Mouse (Mus musculus) spleen, postnatal 36 days (tissue): Measurements from ENCODE around the gene Ffar3.
A peak's percentile ranks its signal among the peaks of the same experiment; 100 is the strongest.

Experiments used
- DNase-seq, 2 experiments: peaks; one replicate each; pipeline ENCODE4 v3.0.0; 2022; ENCODE audit warnings: low spot score in 2 of 2, mixed read lengths in 1 of 2

The Ffar3 gene

GRCm38 (mm10) chr7:30856078-30856477, at the start of gene Ffar3:
Gene Ffar3, minus strand, starts transcription at chr7:30856178.
- no peak for DNase-seq

GRCm38 (mm10) chr7:30904042-30904441, 48.1 kb upstream of the Ffar3 start:
- DNase-seq = peak; percentile 48 to 57

DNA sequence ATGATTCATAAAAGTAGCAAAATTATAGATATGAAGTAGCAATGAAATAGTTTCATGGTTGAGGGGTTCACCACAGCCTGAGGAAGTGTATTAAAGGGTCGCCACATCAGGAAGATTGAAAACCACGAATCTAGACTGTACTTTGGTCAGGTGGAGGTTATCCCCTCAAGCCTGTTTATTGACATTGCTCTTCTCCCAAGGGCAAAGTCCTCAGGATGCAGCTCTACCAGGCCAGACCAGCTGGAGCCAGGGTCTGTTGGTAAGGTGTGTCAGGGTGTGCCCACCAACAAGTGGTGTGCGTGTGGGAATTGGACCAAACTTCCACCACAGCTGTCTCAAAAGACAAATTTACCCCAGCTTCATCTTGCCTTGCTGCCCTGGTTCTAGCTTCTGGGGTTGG, 39.2 kb upstream of the Ffar3 start:
- no peak for DNase-seq

DNA sequence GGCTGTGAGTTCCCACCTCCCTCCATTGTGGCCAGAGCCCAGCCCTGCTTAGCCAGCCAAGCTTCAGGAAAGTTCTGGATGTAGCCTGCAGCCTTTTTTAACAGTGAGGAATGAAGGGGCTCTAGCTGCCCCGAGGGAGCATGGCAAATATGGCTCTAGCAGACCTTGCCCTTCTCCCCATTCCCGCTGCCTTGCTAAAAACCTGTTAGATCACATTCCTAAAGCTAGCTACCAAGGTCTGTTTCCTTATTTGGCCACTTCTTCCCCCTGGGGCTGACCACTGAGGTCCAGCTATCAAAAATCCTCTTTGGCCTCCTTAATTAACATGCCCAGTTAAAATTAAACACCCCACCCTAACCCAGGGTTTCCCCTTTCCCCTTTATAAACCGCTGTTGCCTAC, 36.5 kb upstream of the Ffar3 start:
- DNase-seq = no peak

DNA sequence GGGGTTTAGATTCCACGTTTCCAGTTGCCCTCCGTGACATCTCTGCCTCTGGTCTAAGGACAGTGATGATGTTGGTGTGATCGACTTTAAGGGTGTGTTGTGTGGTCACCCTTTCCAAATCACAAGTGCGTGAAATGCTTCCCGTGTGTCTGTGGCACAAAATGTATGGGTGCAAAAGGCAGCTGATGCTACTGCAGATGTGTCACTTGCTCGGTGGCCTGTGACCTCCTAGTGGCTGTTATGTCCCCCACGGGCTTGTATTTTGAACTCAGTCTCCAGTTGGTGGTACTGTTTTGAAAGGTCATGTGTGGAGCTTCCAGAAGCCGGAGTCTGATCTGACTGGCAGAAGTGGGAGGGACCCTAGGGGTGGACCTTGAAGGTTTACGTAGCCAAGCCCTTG, 35.8 kb upstream of the Ffar3 start:
- DNase-seq = peak; percentile 41 to 43

DNA sequence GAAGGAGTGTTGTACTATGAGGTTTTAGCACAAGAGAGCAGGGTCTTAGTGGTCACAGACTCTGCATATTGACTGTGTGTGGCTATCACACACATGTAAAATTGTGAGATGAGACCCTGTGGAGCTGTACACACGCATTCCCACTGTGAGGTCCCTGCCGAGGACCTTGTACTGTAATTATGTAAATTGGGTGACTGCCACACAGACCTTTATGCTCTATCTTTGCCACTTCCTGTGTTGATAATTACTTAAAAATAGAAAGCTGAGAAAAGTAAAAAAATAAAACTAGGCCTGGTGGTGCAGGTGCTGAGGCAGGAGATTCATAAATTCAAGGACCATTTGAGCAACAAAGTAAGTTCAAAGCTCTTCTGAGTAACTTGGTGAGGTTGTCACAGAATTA, 34.7 kb upstream of the Ffar3 start:
- peak; percentile 48 to 58 for DNase-seq

GRCm38 (mm10) chr7:30888786-30889185, 32.8 kb upstream of the Ffar3 start:
- peak; percentile 51 to 65 for DNase-seq

GRCm38 (mm10) chr7:30887568-30888188, 31.7 kb upstream of the Ffar3 start:
- DNase-seq = peak; percentile 92

DNA sequence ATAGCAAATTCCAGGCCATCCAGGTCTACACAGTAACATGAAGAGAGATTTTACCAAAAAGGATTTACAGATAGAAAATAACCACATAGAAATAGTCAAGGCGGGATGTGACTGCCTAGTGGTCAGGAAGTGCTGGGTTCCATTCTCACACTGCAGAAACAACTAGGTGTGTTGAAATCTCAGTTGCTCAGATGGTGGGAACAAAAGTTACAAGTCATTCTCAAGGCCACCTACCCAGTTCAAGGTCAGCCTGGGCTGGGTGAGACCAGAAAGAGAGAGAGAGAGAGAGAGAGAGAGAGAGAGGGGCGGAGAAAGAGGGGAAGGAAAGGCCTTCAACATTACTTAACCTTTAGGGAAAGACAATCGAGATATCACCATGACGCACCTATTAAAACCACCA, 30.9 kb upstream of the Ffar3 start:
- no peak for DNase-seq

GRCm38 (mm10) chr7:30884047-30884446, 28.1 kb upstream of the Ffar3 start:
- no peak for DNase-seq

GRCm38 (mm10) chr7:30881367-30881766, 25.4 kb upstream of the Ffar3 start:
- DNase-seq = peak in 1 of 2 experiments; percentile 27

DNA sequence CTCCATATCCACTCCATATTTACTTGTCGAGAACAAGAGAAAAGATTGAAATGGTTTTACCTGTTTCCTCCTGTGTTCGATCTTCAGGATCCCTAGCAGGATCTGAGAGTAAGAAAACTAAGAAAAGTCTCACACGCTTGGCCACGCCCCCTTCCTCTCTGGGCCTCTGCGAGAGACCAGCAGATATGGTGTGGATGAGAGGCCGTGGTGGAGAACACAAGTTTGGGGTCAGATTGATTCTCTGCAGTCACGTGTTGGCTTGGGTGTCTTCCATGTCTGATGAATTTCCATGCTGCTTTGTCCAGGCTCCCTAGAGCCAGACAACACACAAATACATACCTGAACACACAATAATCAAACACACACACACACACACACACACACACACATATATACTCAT, 24.2 kb upstream of the Ffar3 start, which contains the start of gene Cd22:
Gene Cd22 (minus strand): TSS at position 167 of the 400 bp plus-strand sequence.
- peak; percentile 82 to 89 for DNase-seq

DNA sequence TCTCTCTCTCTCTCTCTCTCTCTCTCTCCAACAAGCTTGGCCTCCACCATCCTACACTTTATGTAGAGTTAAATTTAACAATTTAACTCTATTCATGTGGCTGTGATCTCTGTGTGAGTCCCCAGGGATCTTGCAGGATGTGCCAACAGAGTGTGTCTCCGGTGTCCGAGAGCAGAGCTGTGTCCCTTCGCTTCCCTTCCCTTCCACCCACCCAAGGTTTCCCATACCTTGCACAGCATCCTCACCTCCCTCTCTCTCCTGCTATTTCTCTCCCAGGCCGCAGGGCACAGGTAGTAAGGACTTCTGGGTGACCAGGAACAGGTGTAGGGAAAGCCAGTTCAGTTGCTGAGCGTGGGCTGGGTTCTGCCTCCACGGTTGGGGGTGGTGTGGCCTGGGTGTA, 23.0 kb upstream of the Ffar3 start:
- DNase-seq = peak; percentile 77

DNA sequence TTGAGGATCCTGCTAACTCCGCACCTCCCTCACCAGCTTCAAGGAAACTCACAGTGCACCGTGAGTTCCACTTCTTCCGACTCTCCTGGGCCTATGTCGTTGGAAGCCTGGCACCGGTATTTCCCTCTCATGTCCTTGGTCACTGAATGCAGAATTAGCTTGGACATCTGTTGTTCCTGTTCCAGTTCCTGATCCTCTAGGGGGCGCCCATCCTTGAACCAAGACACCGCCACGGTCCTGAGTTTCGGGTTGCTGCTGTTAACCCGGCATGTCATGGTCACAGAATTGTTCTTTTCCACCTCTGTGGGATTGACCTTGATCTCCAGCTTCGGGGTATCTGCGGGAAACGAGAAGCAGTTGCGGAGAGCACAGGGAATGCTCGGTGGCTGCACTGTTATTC, 17.1 kb upstream of the Ffar3 start:
- DNase-seq = peak; percentile 64 to 73

- no peak for DNase-seq
Observed at GRCm38 (mm10) chr7:30863386-30863785, 7.4 kb upstream of the Ffar3 start.

- DNase-seq = no peak
Observed at GRCm38 (mm10) chr7:30861464-30861863, 5.5 kb upstream of the Ffar3 start, which contains the start of gene Ffar1. Gene Ffar1, minus strand, starts transcription at chr7:30861564.

DNA sequence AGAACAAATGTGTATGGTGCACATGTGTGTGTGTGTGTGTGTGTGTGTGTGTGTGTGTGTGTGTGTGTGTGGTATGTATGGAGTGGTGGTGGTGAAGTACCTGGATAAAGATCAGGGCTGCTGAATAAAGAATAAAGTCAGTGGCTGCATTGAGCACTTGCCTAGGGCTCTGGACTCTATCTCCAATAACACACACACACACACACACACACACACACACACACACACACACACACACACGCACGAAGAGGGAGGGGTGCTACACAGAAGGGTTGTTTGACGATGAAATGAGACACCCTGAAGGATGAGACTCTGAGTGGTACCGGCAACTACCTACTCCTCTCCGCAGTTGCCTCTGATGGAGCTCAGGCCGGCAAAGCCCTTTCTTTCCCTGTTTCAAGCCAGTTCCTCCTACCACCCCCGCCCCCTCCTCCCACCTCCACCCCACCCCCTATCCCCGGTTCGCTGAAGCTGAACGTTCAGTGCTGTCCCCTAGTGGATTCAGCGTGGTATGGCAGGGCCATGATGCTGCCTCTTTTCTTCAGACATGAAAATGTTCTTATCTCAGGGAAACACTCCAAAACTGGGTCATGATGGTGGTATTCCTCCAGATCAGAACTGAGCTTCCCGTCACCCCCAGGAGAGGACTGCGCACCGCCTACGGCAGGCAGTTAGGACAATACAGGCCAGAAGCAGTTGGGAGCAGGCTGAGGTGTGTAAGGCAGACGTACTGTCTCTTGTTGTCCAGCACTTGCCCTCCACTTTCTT, 3.8 kb upstream of the Ffar3 start:
- DNase-seq = peak; percentile 38 to 55

DNA sequence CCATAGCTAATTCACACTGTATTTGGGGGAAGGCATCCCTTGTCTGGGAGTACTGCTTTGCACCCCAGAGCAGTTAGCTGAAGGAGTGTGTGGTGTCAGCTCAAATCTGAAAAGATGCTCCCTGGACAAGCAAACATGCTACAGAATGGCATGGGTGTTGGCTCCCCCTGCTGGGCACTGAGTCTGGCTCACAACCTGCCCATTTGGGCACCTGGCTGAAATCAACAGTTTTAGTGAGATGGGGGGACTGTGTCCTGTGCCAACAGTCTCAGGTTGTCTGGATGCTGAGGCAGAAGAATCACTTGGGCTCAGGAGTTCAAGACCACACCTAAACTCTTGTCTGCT, 3.3 kb upstream of the Ffar3 start:
- DNase-seq = peak; percentile 81 to 86

GRCm38 (mm10) chr7:30857746-30858145, 1.8 kb upstream of the Ffar3 start:
- DNase-seq = no peak

DNA sequence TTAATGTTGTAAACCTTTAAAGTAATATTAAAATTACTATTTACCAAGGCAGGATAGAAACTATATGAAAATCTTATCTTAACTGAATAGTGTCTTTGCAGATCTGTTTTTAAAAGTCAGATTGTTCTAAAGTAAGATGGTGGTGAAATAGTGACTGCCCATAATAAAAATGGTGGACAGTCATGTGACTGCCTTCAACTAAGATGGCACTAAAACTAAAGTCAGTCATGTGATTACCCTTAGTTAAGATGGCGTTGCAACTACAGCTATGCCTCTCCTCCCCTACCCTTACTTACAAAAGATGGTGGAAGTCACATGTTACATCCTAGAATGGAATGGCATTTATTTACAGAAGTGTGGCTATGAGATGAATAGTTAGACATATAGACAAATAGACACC, 4.6 kb downstream of the Ffar3 start:
- no peak for DNase-seq

DNA sequence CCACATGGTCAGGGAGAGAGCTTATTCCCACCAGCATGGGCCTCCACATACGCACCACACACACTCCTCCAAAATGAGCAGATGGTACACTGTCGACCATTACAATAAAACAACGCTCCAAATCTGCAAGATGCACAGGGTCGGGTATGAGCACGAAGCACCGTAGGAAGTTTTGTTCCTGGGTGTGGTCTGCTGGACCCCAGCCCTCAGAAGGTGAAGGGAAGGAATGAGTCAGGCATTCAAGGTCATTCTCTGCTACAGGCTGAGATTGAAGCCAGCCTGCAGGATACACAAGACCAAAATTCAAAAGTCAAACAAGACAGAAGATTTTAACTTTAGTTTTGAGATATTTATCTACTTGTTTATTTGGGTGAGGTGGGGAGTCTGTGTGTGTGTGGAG, 8.0 kb downstream of the Ffar3 start:
- DNase-seq = no peak

DNA sequence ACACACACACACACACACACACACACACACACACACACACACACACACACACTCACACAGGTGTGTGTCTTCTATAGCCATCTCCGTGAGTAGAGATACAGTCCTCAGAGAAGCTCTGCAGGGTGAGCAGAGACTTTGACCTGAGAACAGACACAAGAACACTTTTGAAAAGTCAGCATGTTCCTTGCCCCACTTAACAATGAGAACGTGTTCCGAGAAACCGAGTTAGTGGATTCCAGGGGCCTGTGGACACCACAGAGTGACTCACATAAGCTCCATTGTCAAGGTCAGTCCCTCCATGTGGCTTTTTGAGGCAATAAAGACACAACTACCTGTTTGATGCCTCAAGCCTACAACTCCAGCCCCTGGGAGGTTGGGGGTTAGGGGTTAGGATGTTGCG, 8.6 kb downstream of the Ffar3 start:
- no peak for DNase-seq

DNA sequence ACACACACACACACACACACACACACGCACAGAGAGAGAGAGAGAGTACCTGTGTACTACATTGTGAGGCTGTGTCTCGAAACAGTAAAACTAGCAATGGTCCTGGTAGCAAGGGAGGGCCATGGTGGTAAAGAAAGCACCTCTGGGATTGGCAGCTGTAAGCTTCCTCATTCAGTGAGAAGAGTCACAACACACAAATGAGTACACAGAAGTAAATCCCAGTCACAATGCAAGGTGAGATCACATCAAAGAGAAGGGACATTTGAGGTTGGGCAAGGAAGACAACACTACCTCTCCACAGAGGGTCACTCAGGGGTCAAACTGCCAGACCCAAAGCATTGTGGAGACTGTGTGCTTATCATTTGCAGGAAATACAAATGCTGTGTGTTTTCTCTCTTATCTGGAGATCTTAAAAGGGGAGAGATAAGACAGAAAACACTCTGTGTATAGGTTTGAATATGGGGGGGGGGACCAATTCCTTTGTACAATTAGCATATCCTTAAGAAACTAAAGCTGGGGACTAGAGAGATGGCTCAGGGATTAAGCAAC, 9.4 kb downstream of the Ffar3 start:
- no peak for DNase-seq
